Mouse (Mus musculus) MEL (cell line): ENCODE data around the gene Acot7. TPM values are rescaled to one million over a fixed set of nuclear protein-coding genes. Genes with fewer than 3 reads are reported as not detected.

Experiments
- DNase-seq: peaks from one replicate; pipeline ENCODE4 v3.0.0; 2011; ENCODE audit warnings: low read depth, low spot score
- H3K27ac ChIP-seq: 2 replicates; pipeline ENCODE4 v1.5.1; 2012; ENCODE audit warnings: low read depth, mild to moderate bottlenecking, control low read depth, low read length, moderate library complexity; ENCODE audit not compliant: control insufficient read depth
- H3K27me3 ChIP-seq, 2 experiments: fragments of 150-350 bp in 1 of 2; sonication (generic) in 1 of 2; 2 replicates each; pipeline ENCODE4 v1.6.1; 2012; ENCODE audit warnings: low read length in 2 of 2, mild to moderate bottlenecking in 2 of 2, improper control_type of control experiment in 1 of 2, moderate library complexity in 1 of 2; ENCODE audit not compliant: insufficient read depth in 2 of 2, control insufficient read depth in 1 of 2
- H3K36me3 ChIP-seq, 2 experiments: 2 replicates each; pipeline ENCODE4 v1.6.1; 2012 to 2014; ENCODE audit warnings: low read length in 2 of 2, improper control_type of control experiment in 1 of 2, inconsistent platforms in 1 of 2, mild to moderate bottlenecking in 1 of 2; ENCODE audit not compliant: insufficient read depth in 2 of 2, control insufficient read depth in 1 of 2
- H3K4me1 ChIP-seq, 2 experiments: fragments of 150-350 bp in 1 of 2; sonication (generic) in 1 of 2; 2 replicates each; pipeline ENCODE4 v1.6.1; 2012; ENCODE audit warnings: low read length in 2 of 2, improper control_type of control experiment in 1 of 2, mild to moderate bottlenecking in 1 of 2; ENCODE audit not compliant: insufficient read depth in 2 of 2, control insufficient read depth in 1 of 2
- H3K4me3 ChIP-seq, 2 experiments: fragments of 150-350 bp in 1 of 2; sonication (generic) in 1 of 2; 2 replicates each; pipeline ENCODE4 v1.5.1; 2012; ENCODE audit warnings: low read depth in 2 of 2, low read length in 2 of 2, mild to moderate bottlenecking in 2 of 2, moderate library complexity in 2 of 2, control low read depth in 1 of 2, improper control_type of control experiment in 1 of 2; ENCODE audit not compliant: control insufficient read depth in 1 of 2, insufficient read depth in 1 of 2
- H3K79me2 ChIP-seq: 2 replicates; pipeline ENCODE4 v1.6.1; 2012; ENCODE audit warnings: mild to moderate bottlenecking, low read length, moderate library complexity; ENCODE audit not compliant: control insufficient read depth, poor library complexity, insufficient read depth
- H3K9ac ChIP-seq: 2 replicates; pipeline ENCODE4 v1.6.1; 2012; ENCODE audit warnings: low read depth, mild to moderate bottlenecking, control low read depth, low read length, moderate library complexity; ENCODE audit not compliant: control insufficient read depth, poor library complexity, severe bottlenecking
- H3K9me3 ChIP-seq: fragments of 150-350 bp; sonication (generic); replicated peaks from 2 replicates; pipeline ENCODE4 v1.6.1; 2012; ENCODE audit warnings: mild to moderate bottlenecking, low read length, improper control_type of control experiment, moderate library complexity; ENCODE audit not compliant: insufficient read depth
- CHD1 ChIP-seq: IDR thresholded peaks from 2 replicates; pipeline ENCODE4 v1.6.1; 2012; ENCODE audit warnings: low read depth, mild to moderate bottlenecking, inconsistent platforms, low read length, improper control_type of control experiment
- ELF1 ChIP-seq: IDR thresholded peaks from 2 replicates; pipeline ENCODE4 v1.6.1; 2014; ENCODE audit warnings: low read depth, mild to moderate bottlenecking, inconsistent platforms, low read length, improper control_type of control experiment, moderate library complexity
- GABPA ChIP-seq: IDR thresholded peaks from 2 replicates; pipeline ENCODE4 v1.6.1; 2012; ENCODE audit warnings: low read depth, mild to moderate bottlenecking, inconsistent platforms, low read length, improper control_type of control experiment, moderate library complexity
- KAT2A ChIP-seq: conservative IDR thresholded peaks from 2 replicates; pipeline ENCODE4 v1.6.1; 2012; ENCODE audit warnings: low read depth, low read length, improper control_type of control experiment, inconsistent platforms
- MAFK ChIP-seq: IDR thresholded peaks from 2 replicates; pipeline ENCODE4 v1.6.1; 2011; ENCODE audit warnings: low read depth, mild to moderate bottlenecking, low read length, improper control_type of control experiment, borderline replicate concordance
- MAX ChIP-seq: IDR thresholded peaks from 2 replicates; pipeline ENCODE4 v1.6.1; 2011; ENCODE audit warnings: low read length, improper control_type of control experiment
- MXI1 ChIP-seq: IDR thresholded peaks from 2 replicates; pipeline ENCODE4 v1.6.1; 2011; ENCODE audit warnings: mild to moderate bottlenecking, low read depth, low read length, improper control_type of control experiment
- NRF1 ChIP-seq: IDR thresholded peaks from 2 replicates; pipeline ENCODE4 v1.6.1; 2014; ENCODE audit warnings: low read depth, mild to moderate bottlenecking, inconsistent platforms, low read length, improper control_type of control experiment, moderate library complexity; ENCODE audit not compliant: poor library complexity, insufficient read depth, severe bottlenecking
- POLR2A ChIP-seq, 2 experiments: IDR thresholded peaks; 2 replicates each; pipeline ENCODE4 v1.6.1; 2011 to 2012; ENCODE audit warnings: low read length in 2 of 2, mild to moderate bottlenecking in 2 of 2, control low read depth in 1 of 2, improper control_type of control experiment in 1 of 2, low read depth in 1 of 2, moderate library complexity in 1 of 2; ENCODE audit not compliant: control insufficient read depth in 1 of 2, insufficient read depth in 1 of 2, poor library complexity in 1 of 2
- POLR2AphosphoS2 ChIP-seq: IDR thresholded peaks from 2 replicates; pipeline ENCODE4 v1.6.1; 2011; ENCODE audit warnings: low read length, improper control_type of control experiment
- POLR2AphosphoS5 ChIP-seq: IDR thresholded peaks from 2 replicates; pipeline ENCODE4 v1.6.1; 2012; ENCODE audit warnings: low read depth, borderline replicate concordance, mild to moderate bottlenecking, inconsistent platforms, low read length, moderate library complexity, mixed read lengths
- RAD21 ChIP-seq: IDR thresholded peaks from 2 replicates; pipeline ENCODE4 v1.6.1; 2011; ENCODE audit warnings: mild to moderate bottlenecking, low read depth, low read length, improper control_type of control experiment
- RCOR1 ChIP-seq: IDR thresholded peaks from 2 replicates; pipeline ENCODE4 v1.6.1; 2012; ENCODE audit warnings: low read depth, mild to moderate bottlenecking, inconsistent platforms, low read length, improper control_type of control experiment
- SIN3A ChIP-seq: IDR thresholded peaks from 2 replicates; pipeline ENCODE4 v1.6.1; 2012; ENCODE audit warnings: low read length, improper control_type of control experiment, inconsistent platforms
- TBP ChIP-seq: IDR thresholded peaks from 2 replicates; pipeline ENCODE4 v1.8.0; 2011; ENCODE audit warnings: low read depth, low read length, improper control_type of control experiment
- USF1 ChIP-seq: IDR thresholded peaks from 2 replicates; pipeline ENCODE4 v1.6.1; 2014; ENCODE audit warnings: low read depth, mild to moderate bottlenecking, inconsistent platforms, low read length, improper control_type of control experiment, moderate library complexity
- USF2 ChIP-seq, 2 experiments: IDR thresholded peaks; 2 replicates each; pipeline ENCODE4 v1.6.1; 2011 to 2012; ENCODE audit warnings: improper control_type of control experiment in 2 of 2, low read length in 2 of 2, borderline replicate concordance in 1 of 2, inconsistent platforms in 1 of 2, low read depth in 1 of 2, mild to moderate bottlenecking in 1 of 2; ENCODE audit not compliant: insufficient read depth in 1 of 2
- ZKSCAN1 ChIP-seq: IDR thresholded peaks from 2 replicates; pipeline ENCODE4 v1.6.1; 2012; ENCODE audit warnings: low read depth, mild to moderate bottlenecking, inconsistent platforms, low read length, improper control_type of control experiment, moderate library complexity
- ZNF384 ChIP-seq: IDR thresholded peaks from 2 replicates; pipeline ENCODE4 v1.6.1; 2012; ENCODE audit warnings: low read depth, mild to moderate bottlenecking, inconsistent platforms, low read length, improper control_type of control experiment
- polyA plus RNA-seq, 2 experiments: library from polyadenylated mRNA; stranded (reverse) in 1 of 2; unstranded in 1 of 2; fragments of >175 nt in 1 of 2; fragments of >200 nt in 1 of 2; gene quantifications; 2 replicates each; pipeline versions ENCODE4 v1.2.1 to v1.2.4; 2012; ENCODE audit warnings: low replicate concordance in 2 of 2, low read depth in 1 of 2; ENCODE audit not compliant: insufficient read length in 2 of 2, insufficient read depth in 1 of 2, missing spikeins in 1 of 2
- total RNA-seq: library from RNA; depleted of rRNA; stranded (reverse); fragments of 300-350 nt; gene quantifications from 2 replicates; pipeline ENCODE4 v1.2.3, GENCODE M21; 2012

The Acot7 gene
- total and polyA plus RNA-seq, 3 experiments, result 92.7 to 127 TPM; not detected in 1

- Histone ChIP-seq H3K27me3 (no peaks in the 10 kb centered on the region), H3K9ac (no peak within 1 kb of the TSS), H3K4me1 (peaks cover 0 to 6% of the 10 kb centered on the region in 2 experiments; a peak in 1 of 4 replicates), H3K79me2 (no peaks in the 10 kb centered on the region), H3K4me3 (no peak within 1 kb of the TSS), H3K36me3 (no peaks in the 10 kb centered on the region)
- DNase-seq, result no peak
- no peak for TF ChIP-seq TBP
- no peak for TF ChIP-seq RCOR1
- no peak for TF ChIP-seq POLR2AphosphoS2
- TF ChIP-seq MXI1, result no peak
- no peak for TF ChIP-seq USF1
- no peak for TF ChIP-seq POLR2AphosphoS5
- no peak for TF ChIP-seq MAX
- no peak for TF ChIP-seq NRF1
- TF ChIP-seq GABPA, result no peak
- no peak for TF ChIP-seq SIN3A
- no peak for TF ChIP-seq ZKSCAN1
- no peak for TF ChIP-seq POLR2A (IDR thresholded peaks at IDR 0.05; ENCODE audit: control insufficient read depth in 1 of 2, insufficient read depth in 1 of 2, low read depth in 1 of 2, low read length in 2 of 2, poor library complexity in 1 of 2)
- no peak for TF ChIP-seq USF2 (IDR thresholded peaks at IDR 0.05; ENCODE audit: borderline replicate concordance in 1 of 2, insufficient read depth in 1 of 2, low read depth in 1 of 2, low read length in 2 of 2)
- no peak for TF ChIP-seq ZNF384
- TF ChIP-seq KAT2A, result no peak
- TF ChIP-seq, all 39 proteins: peak for 0
- Histone ChIP-seq H3K9me3 (no peaks in the 10 kb centered on the region), H3K27ac (no peak within 1 kb of the TSS)
These were observed 113.6 kb downstream of the Acot7 start, which contains the start of gene Hes3 for GRCm38 (mm10) chr4:152291562-152291961. Hes3 (minus strand) TSS chr4:152291662.

GRCm38 (mm10) chr4:152292102-152292765 lies 114.3 kb downstream of the Acot7 start:
- Histone ChIP-seq H3K4me1 (peaks cover 0 to 6% of the 10 kb centered on the region in 2 experiments; a peak in 1 of 4 replicates), H3K27me3 (no peaks in the 10 kb centered on the region), H3K4me3 (no peak overlapping the region), H3K9me3 (no peaks in the 10 kb centered on the region), H3K36me3 (no peaks in the 10 kb centered on the region), H3K27ac (no peak overlapping the region), H3K79me2 (peaks cover 2% of the 10 kb centered on the region), H3K9ac (no peak overlapping the region)
- TF ChIP-seq ELF1 (no peak), ZKSCAN1 (no peak), CHD1 (no peak), MAFK (no peak), USF1 (no peak), SIN3A (no peak), RCOR1 (no peak), USF2 (IDR thresholded peaks at IDR 0.05; ENCODE audit: borderline replicate concordance in 1 of 2, insufficient read depth in 1 of 2, low read depth in 1 of 2, low read length in 2 of 2) (no peak), POLR2A (IDR thresholded peaks at IDR 0.05; ENCODE audit: control insufficient read depth in 1 of 2, insufficient read depth in 1 of 2, low read depth in 1 of 2, low read length in 2 of 2, poor library complexity in 1 of 2) (no peak), NRF1 (no peak), ZNF384 (no peak), RAD21 (no peak)
- no peak for DNase-seq
